Mouse (Mus musculus): ENCODE measurements around the gene Hist1h3h. TPM values are rescaled to one million over a fixed set of nuclear protein-coding genes. Genes with fewer than 3 reads are reported as not detected.
A peak's percentile ranks its signal among the peaks of the same experiment; 100 is the strongest.
"Not testable (repeated sequence)": the region's sequence is repeated elsewhere in the genome, so short reads cannot be mapped to it uniquely, and the experiment has no call there.

Hist1h3h gene
- polyA plus RNA-seq, 1 experiment from 2014 or later = 3.2 TPM

DNA sequence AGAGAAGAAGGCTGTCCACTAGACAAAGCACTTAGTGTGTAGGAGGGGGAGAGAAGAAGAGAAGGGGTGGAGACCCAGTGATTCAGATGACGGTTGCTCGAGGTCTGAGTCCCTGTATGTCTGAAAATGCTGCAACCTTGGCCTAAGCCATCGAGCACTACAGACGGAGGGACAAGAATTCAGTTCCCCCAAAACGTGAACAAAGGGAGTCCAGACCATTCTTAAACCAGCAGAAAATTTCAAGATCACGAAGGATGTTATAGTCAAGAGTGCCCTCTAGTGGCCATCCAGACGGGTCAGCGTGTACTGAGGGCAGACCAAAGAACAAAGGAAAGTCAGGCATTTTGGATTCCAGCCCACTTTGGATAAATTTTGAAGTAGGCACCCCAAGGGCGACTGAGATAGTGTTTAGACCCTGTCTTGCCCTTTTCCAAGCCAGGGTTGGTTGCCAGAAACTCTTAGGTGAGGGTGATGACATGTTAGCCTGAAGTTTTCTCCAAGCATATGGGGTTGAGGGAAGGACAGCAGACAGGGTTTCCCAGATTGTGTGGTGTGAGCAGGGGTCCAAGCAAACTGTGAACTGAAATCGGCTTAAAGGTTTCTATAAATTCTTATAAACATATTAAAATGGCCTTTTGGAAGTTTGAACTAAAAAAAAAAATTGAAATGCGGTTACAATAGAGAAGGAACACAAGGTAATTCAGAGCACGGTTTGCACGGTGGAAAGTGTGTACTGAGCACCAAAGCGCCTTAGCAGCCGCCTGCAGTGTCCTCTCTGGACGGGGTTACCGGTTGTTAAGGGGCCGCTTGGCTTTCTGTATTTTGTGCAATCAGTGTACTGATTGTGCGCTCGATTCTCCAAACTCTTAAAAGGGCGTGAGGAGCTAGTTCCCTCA, 16.8 kb downstream of the Hist1h3h start:
- WGBS = 0% methylated on average over 21 of the region's 21 CpGs

GRCm38 (mm10) chr13:21734906-21735767, 17.7 kb downstream of the Hist1h3h start, which contains the start of gene Hist1h4j:
Gene Hist1h4j (plus strand): TSS chr13:21735064.
- peak; percentile 93 for ATAC-seq (ENCODE audit: low FRiP score)
- peak within 1 kb of the TSS; percentile 80 for H3K4me2 ChIP-seq
- not testable (repeated sequence) for H3K27me3 ChIP-seq (replicated peaks); H3K9me3 ChIP-seq (replicated peaks); H3K36me3 ChIP-seq
- WGBS = under 1% methylated on average over 46 of the region's 56 CpGs
- peak within 1 kb of the TSS; percentile 43 for H3K4me3 ChIP-seq (replicated peaks)
- H3K4me1 ChIP-seq = peaks cover 19% of the 10 kb centered on the region
- peak within 1 kb of the TSS; percentile 96 for H3K27ac ChIP-seq (replicated peaks)
- peak within 1 kb of the TSS; percentile 67 for H3K9ac ChIP-seq (replicated peaks)

More for the DNA sequence above, 16.8 kb downstream of the Hist1h3h start:
- H3K4me2 ChIP-seq = peak overlapping the region; percentile 80
- H3K9ac ChIP-seq (replicated peaks) = peak overlapping the region; percentile 67
- peak overlapping the region; percentile 43 for H3K4me3 ChIP-seq (replicated peaks)
- no peaks in the 10 kb centered on the region for H3K9me3 ChIP-seq (replicated peaks)
- H3K27me3 ChIP-seq (replicated peaks) = no peaks in the 10 kb centered on the region
- H3K27ac ChIP-seq (replicated peaks) = peak overlapping the region; percentile 96
- peaks cover 19% of the 10 kb centered on the region for H3K4me1 ChIP-seq
- H3K36me3 ChIP-seq = no peaks in the 10 kb centered on the region
- peak; percentile 85 for ATAC-seq (ENCODE audit: low FRiP score)

DNA sequence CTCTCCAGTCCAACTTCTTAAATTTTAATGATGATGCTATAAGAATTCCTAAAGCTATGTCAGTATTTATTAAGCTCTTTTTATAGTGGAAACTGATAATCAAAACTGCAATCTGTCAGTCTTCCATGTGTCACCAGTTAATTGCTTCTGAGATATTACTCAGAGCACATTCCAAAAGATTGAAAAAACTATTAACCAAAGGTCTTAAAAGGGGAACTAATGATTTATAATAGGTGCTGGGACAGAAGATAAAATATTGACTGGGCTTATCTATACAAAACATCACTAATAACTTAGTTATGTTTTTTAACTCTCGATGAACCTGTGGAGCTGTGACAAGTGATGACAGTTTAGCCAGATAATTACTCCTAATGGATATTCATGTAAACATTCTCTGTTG, 27.5 kb downstream of the Hist1h3h start:
- H3K36me3 ChIP-seq = no peaks in the 10 kb centered on the region
- H3K27me3 ChIP-seq (replicated peaks) = no peaks in the 10 kb centered on the region
- H3K4me1 ChIP-seq = peaks cover 14% of the 10 kb centered on the region
- H3K4me2 ChIP-seq = no peak overlapping the region
- no peak overlapping the region for H3K27ac ChIP-seq (replicated peaks)
- no peak overlapping the region for H3K9ac ChIP-seq (replicated peaks)
- WGBS = 92% methylated on average over 1 of the region's 1 CpGs
- no peak overlapping the region for H3K4me3 ChIP-seq (replicated peaks)
- no peak for ATAC-seq (ENCODE audit: low FRiP score)
- H3K9me3 ChIP-seq (replicated peaks) = no peaks in the 10 kb centered on the region

GRCm38 (mm10) chr13:21749387-21750158, 32.1 kb downstream of the Hist1h3h start:
- peak overlapping the region; percentile 71 for H3K4me2 ChIP-seq
- H3K9me3 ChIP-seq (replicated peaks) = no peaks in the 10 kb centered on the region
- no peaks in the 10 kb centered on the region for H3K36me3 ChIP-seq
- peak overlapping the region; percentile 55 for H3K9ac ChIP-seq (replicated peaks)
- H3K27ac ChIP-seq (replicated peaks) = peak overlapping the region; percentile 89
- H3K27me3 ChIP-seq (replicated peaks) = no peaks in the 10 kb centered on the region
- WGBS = 7% methylated on average over 5 of the region's 5 CpGs
- peak overlapping the region; percentile 48 for H3K4me3 ChIP-seq (replicated peaks)
- H3K4me1 ChIP-seq = peaks cover 24% of the 10 kb centered on the region
- no peak for ATAC-seq (ENCODE audit: low FRiP score)

DNA sequence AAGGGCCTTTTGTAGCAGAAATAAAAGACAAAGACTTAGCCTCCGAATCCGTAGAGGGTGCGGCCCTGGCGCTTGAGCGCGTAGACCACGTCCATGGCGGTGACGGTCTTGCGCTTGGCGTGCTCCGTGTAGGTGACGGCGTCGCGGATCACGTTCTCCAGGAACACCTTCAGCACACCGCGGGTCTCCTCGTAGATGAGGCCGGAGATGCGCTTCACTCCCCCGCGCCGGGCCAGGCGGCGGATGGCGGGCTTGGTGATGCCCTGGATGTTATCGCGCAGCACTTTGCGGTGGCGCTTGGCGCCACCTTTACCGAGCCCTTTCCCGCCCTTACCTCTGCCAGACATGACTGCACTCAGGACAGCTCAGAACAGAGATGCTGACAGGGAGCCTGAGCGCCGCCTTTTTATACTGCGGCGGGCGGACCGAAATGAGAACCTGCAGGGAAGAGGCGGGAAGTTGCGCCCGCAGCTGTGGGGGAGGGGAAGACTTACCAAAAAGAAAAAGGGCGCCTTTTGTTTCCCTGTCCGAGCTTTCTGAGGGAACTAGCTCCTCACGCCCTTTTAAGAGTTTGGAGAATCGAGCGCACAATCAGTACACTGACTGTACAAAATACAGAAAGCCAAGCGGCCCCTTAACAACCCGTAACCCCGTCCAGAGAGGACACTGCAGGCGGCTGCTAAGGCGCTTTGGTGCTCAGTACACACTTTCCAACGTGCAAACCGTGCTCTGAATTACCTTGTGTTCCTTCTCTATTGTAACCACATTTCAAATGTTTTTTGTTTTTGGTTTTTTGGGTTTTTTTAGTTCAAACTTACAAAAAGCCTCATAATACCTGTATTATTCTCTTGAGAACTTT, 32.9 kb downstream of the Hist1h3h start, which contains the start of gene Hist1h4k:
Gene Hist1h4k (minus strand): TSS at position 347 of the 859 bp plus-strand sequence.
- not testable (repeated sequence) for H3K27me3 ChIP-seq (replicated peaks); H3K9me3 ChIP-seq (replicated peaks); H3K36me3 ChIP-seq
- peak within 1 kb of the TSS; percentile 55 for H3K9ac ChIP-seq (replicated peaks)
- peaks cover 28% of the 10 kb centered on the region for H3K4me1 ChIP-seq
- peak within 1 kb of the TSS; percentile 89 for H3K27ac ChIP-seq (replicated peaks)
- peak within 1 kb of the TSS; percentile 71 for H3K4me2 ChIP-seq
- ATAC-seq (ENCODE audit: low FRiP score) = peak; percentile 90
- 0% methylated on average over 42 of the region's 56 CpGs for WGBS
- H3K4me3 ChIP-seq (replicated peaks) = peak within 1 kb of the TSS; percentile 48

DNA sequence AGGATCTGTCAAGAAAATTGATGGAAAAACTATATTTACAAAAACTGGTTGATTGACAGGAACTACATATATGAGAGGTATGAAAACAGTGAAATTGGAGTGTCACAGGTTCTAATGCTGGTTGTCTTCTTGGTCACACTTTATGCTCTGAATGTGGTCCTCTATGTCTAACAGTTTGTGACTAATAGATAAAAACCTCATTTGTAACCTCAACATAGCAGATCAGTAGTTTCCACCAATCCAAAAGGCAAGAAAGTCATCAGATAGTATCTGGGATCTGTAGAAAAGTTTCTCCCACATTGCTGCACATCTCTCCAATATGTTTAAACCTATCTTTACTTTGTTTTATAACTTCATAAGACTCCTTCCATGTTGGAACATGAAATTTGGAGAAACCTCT, 34.0 kb downstream of the Hist1h3h start:
- Histone ChIP-seq H3K4me2 (no peak overlapping the region), H3K27ac (replicated peaks) (no peak overlapping the region), H3K4me3 (replicated peaks) (no peak overlapping the region), H3K9me3 (replicated peaks) (no peaks in the 10 kb centered on the region), H3K36me3 (no peaks in the 10 kb centered on the region), H3K27me3 (replicated peaks) (no peaks in the 10 kb centered on the region), H3K4me1 (peaks cover 28% of the 10 kb centered on the region), H3K9ac (replicated peaks) (no peak overlapping the region)
- no peak for ATAC-seq (ENCODE audit: low FRiP score)

- no peaks in the 10 kb centered on the region for H3K36me3 ChIP-seq
- H3K9me3 ChIP-seq (replicated peaks) = no peaks in the 10 kb centered on the region
- H3K4me3 ChIP-seq (replicated peaks) = no peak overlapping the region
- peaks cover 28% of the 10 kb centered on the region for H3K4me1 ChIP-seq
- H3K4me2 ChIP-seq = no peak overlapping the region
- no peak overlapping the region; the same call in 1 of the 2 replicates for H3K27ac ChIP-seq (replicated peaks)
- WGBS = 70% methylated on average over 3 of the region's 3 CpGs
- H3K9ac ChIP-seq (replicated peaks) = no peak overlapping the region
- H3K27me3 ChIP-seq (replicated peaks) = no peaks in the 10 kb centered on the region
- no peak for ATAC-seq (ENCODE audit: low FRiP score)
These were observed 34.4 kb downstream of the Hist1h3h start for GRCm38 (mm10) chr13:21751827-21752226.

GRCm38 (mm10) chr13:21752356-21752755, 34.9 kb downstream of the Hist1h3h start:
- no peak overlapping the region; the same call in 1 of the 2 replicates for H3K27ac ChIP-seq (replicated peaks)
- H3K4me2 ChIP-seq = no peak overlapping the region
- 53% methylated on average over 3 of the region's 3 CpGs for WGBS
- peaks cover 28% of the 10 kb centered on the region for H3K4me1 ChIP-seq
- H3K4me3 ChIP-seq (replicated peaks) = no peak overlapping the region
- no peak overlapping the region for H3K9ac ChIP-seq (replicated peaks)
- no peak for ATAC-seq (ENCODE audit: low FRiP score)
- no peaks in the 10 kb centered on the region for H3K36me3 ChIP-seq
- H3K9me3 ChIP-seq (replicated peaks) = no peaks in the 10 kb centered on the region
- H3K27me3 ChIP-seq (replicated peaks) = no peaks in the 10 kb centered on the region

- Histone ChIP-seq H3K27me3 (replicated peaks) (no peaks in the 10 kb centered on the region), H3K9me3 (replicated peaks) (no peaks in the 10 kb centered on the region), H3K27ac (replicated peaks) (peak overlapping the region; percentile 92), H3K4me2 (peak overlapping the region; percentile 80), H3K36me3 (no peaks in the 10 kb centered on the region), H3K4me1 (peaks cover 28% of the 10 kb centered on the region), H3K9ac (replicated peaks) (peak overlapping the region; percentile 58), H3K4me3 (replicated peaks) (peak overlapping the region; percentile 48)
- no peak for ATAC-seq (ENCODE audit: low FRiP score)
- WGBS = 3% methylated on average over 10 of the region's 10 CpGs
These were observed 35.6 kb downstream of the Hist1h3h start for GRCm38 (mm10) chr13:21753051-21753523.

- not testable (repeated sequence) for H3K27me3 ChIP-seq (replicated peaks); H3K36me3 ChIP-seq; H3K9me3 ChIP-seq (replicated peaks)
- peak within 1 kb of the TSS; percentile 48 for H3K4me3 ChIP-seq (replicated peaks)
- peak within 1 kb of the TSS; percentile 58 for H3K9ac ChIP-seq (replicated peaks)
- peaks cover 25% of the 10 kb centered on the region for H3K4me1 ChIP-seq
- peak within 1 kb of the TSS; percentile 80 for H3K4me2 ChIP-seq
- ATAC-seq (ENCODE audit: low FRiP score) = peak; percentile 95
- under 1% methylated on average over 39 of the region's 50 CpGs for WGBS
- H3K27ac ChIP-seq (replicated peaks) = peak within 1 kb of the TSS; percentile 92
These were observed 36.2 kb downstream of the Hist1h3h start, which contains the start of the genes Hist1h2ak and Hist1h2bn for GRCm38 (mm10) chr13:21753524-21754285. Gene Hist1h2ak (minus strand): TSS chr13:21753827. Gene Hist1h2bn (plus strand): TSS chr13:21754123.
